Mouse (Mus musculus): ENCODE measurements at regions not wholly inside any gene's neighbourhood (a gene's known extent, or its start where the extent isn't known, plus 50 kb on each side); places are given as distances from the start of the nearest gene placed in this dataset.

- TF ChIP-seq CTCF (IDR thresholded peaks at IDR 0.05; ENCODE audit: borderline replicate concordance, insufficient read depth, low read length) (no peak), POLR2A (IDR thresholded peaks at IDR 0.05; ENCODE audit: low read depth, low read length) (no peak)
Observed at GRCm38 (mm10) chr8:126841187-126841586, 104.5 kb downstream of the Tomm20 start.

Measured in embryonic fibroblast, embryonic 13.5 days (primary cell).